In the genomic region with DNA sequence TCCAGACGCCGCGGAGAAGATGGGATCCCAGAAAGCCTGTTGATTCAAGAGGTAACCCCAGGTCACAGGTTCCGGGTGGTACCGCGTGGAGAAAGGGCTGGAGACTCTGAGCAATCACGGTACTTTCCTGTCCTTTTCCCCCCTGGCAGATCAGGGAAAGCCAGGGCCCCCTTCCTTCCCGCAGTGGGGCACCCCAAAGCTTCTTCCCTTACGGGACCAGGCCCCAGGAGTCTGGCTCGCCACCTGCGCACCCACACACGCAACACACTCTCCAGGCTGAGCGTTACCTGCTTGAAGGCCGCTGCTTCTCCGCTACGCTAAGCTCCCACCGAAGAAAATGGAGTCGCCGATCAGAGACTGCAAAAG, we compare ENCODE assay signal across 8 mouse cellular contexts. TPM values are rescaled to one million over a fixed set of nuclear protein-coding genes. Genes with fewer than 3 reads are reported as not detected.
DNase-seq lines count a peak whose midpoint lies in the region; ATAC-seq and TF ChIP-seq lines count a peak whose summit lies in the region.

No protein-coding gene starts in this region.

- under 1% methylated on average over 19 of the region's 19 CpGs for WGBS in liver, adult 2 months
- under 1% methylated on average over 19 of the region's 19 CpGs for WGBS in embryonic facial prominence, embryonic 11.5 days
- WGBS in intestine, embryonic 15.5 days, result under 1% methylated on average over 19 of the region's 19 CpGs

- DNase-seq in liver, adult 2 months (ENCODE audit: extremely low read depth, low read depth, low spot score), result no peak
- DNase-seq in liver, result no peak
- DNase-seq in embryonic facial prominence, embryonic 11.5 days (ENCODE audit: low spot score), result peak; percentile 3
- no peak for DNase-seq in layer of hippocampus, adult 18-20 months (ENCODE audit: low spot score in 2 of 2)
- no peak for DNase-seq in urinary bladder, postnatal 25 days (ENCODE audit: low spot score)
- no peak for DNase-seq in left cerebral cortex, postnatal 10 days (ENCODE audit: extremely low spot score in 1 of 2, low spot score in 2 of 2)

- no peak for TF ChIP-seq CTCF in liver, adult 2 months (IDR thresholded peaks at IDR 0.05; ENCODE audit: low read depth, low read length)

- peak overlapping the region; percentile 85 for H3K9ac ChIP-seq in liver, adult 2 months (ENCODE audit: low read depth, low read length)
- peak overlapping the region; percentile 80 for H3K9ac ChIP-seq in embryonic facial prominence, embryonic 11.5 days (replicated peaks; ENCODE audit: low read length)
- peak overlapping the region; percentile 93 for H3K9ac ChIP-seq in intestine, embryonic 15.5 days

- H3ac ChIP-seq in myocyte (ENCODE audit: control insufficient read depth, insufficient read length), result peak overlapping the region; percentile 72

- peak overlapping the region; percentile 48 for H3K27ac ChIP-seq in liver, adult 2 months (replicated peaks; ENCODE audit: insufficient read depth, low read depth, low read length)
- peak overlapping the region; percentile 64 for H3K27ac ChIP-seq in embryonic facial prominence, embryonic 11.5 days (replicated peaks; ENCODE audit: low read depth, low read length)
- H3K27ac ChIP-seq in intestine, embryonic 15.5 days, result peak overlapping the region; percentile 96

- H3K27me3 ChIP-seq in liver, adult 2 months (ENCODE audit: control insufficient read depth, insufficient read depth, low read length), result no peaks in the 10 kb centered on the region
- no peaks in the 10 kb centered on the region for H3K27me3 ChIP-seq in embryonic facial prominence, embryonic 11.5 days (ENCODE audit: control insufficient read depth, insufficient read depth, low read length)
- no peaks in the 10 kb centered on the region for H3K27me3 ChIP-seq in intestine, embryonic 15.5 days (replicated peaks)
- H3K27me3 ChIP-seq in myocyte (ENCODE audit: control insufficient read depth, insufficient read depth, insufficient read length), result no peaks in the 10 kb centered on the region

- no peaks in the 10 kb centered on the region for H3K9me3 ChIP-seq in embryonic facial prominence, embryonic 11.5 days (replicated peaks; ENCODE audit: control insufficient read depth, low read length)
- H3K9me3 ChIP-seq in intestine, embryonic 15.5 days, result no peaks in the 10 kb centered on the region

- H3K79me2 ChIP-seq in liver, adult 2 months (ENCODE audit: control insufficient read depth, insufficient read depth, low read length), result peaks cover 33% of the 10 kb centered on the region
- H3K79me2 ChIP-seq in myocyte (ENCODE audit: control insufficient read depth, insufficient read depth), result peaks cover 92% of the 10 kb centered on the region

- H3K4me3 ChIP-seq in liver, adult 2 months (ENCODE audit: insufficient read depth, low read depth, low read length), result peak overlapping the region; percentile 88
- peak overlapping the region; percentile 65 for H3K4me3 ChIP-seq in embryonic facial prominence, embryonic 11.5 days (ENCODE audit: low read depth, low read length)
- peak overlapping the region; percentile 92 for H3K4me3 ChIP-seq in intestine, embryonic 15.5 days (replicated peaks)
- H3K4me3 ChIP-seq in myocyte, result peak overlapping the region; percentile 97

- intact Hi-C loops in left cerebral cortex, postnatal 10 days (cut with DNase I), result no loop called here

- peaks cover 14% of the 10 kb centered on the region for H3K4me1 ChIP-seq in liver, adult 2 months (ENCODE audit: control insufficient read depth, insufficient read depth, low read length)
- H3K4me1 ChIP-seq in embryonic facial prominence, embryonic 11.5 days (ENCODE audit: control insufficient read depth, insufficient read depth, low read length), result no peaks in the 10 kb centered on the region; the same call in 1 of the 2 replicates
- peaks cover 19% of the 10 kb centered on the region for H3K4me1 ChIP-seq in intestine, embryonic 15.5 days (replicated peaks)

- H3K4me2 ChIP-seq in embryonic facial prominence, embryonic 11.5 days (ENCODE audit: low read depth, low read length), result peak overlapping the region; percentile 62
- H3K4me2 ChIP-seq in intestine, embryonic 15.5 days (replicated peaks), result peak overlapping the region; percentile 71
- peak overlapping the region; percentile 74 for H3K4me2 ChIP-seq in myocyte (ENCODE audit: low read depth)

- H3K36me3 ChIP-seq in liver, adult 2 months (ENCODE audit: control insufficient read depth, insufficient read depth, low read length), result peaks cover 3% of the 10 kb centered on the region; the same call in 1 of the 2 replicates
- H3K36me3 ChIP-seq in embryonic facial prominence, embryonic 11.5 days (replicated peaks; ENCODE audit: control insufficient read depth, insufficient read depth, low read depth, low read length), result no peaks in the 10 kb centered on the region
- peaks cover 3% of the 10 kb centered on the region for H3K36me3 ChIP-seq in intestine, embryonic 15.5 days
- H3K36me3 ChIP-seq in myocyte (ENCODE audit: control insufficient read depth, insufficient read depth), result no peaks in the 10 kb centered on the region

- TF ChIP-seq POLR2A in liver, adult 2 months (IDR thresholded peaks at IDR 0.05; ENCODE audit: extremely low read depth, insufficient read depth, low read length), result no peak
- no peak for TF ChIP-seq POLR2A in myocyte (IDR thresholded peaks at IDR 0.05; ENCODE audit: insufficient read length, low read depth)

- ATAC-seq in embryonic facial prominence, embryonic 11.5 days (replicated peaks; ENCODE audit: insufficient number of reproducible peaks, low FRiP score, low TSS enrichment, low read depth), result no peak
- no peak for ATAC-seq in intestine, embryonic 15.5 days

TF ChIP-seq in myocyte, 11 proteins besides CTCF, POLR2A, EP300 and RAD21:
- TF ChIP-seq MAX (IDR thresholded peaks at IDR 0.05; ENCODE audit: low read depth) (no peak), MYOD1 (IDR thresholded peaks at IDR 0.05; ENCODE audit: control insufficient read depth in 1 of 3, insufficient read length in 2 of 3, low read depth in 2 of 3) (peak in 1 of 3 experiments; percentile 1)

RNA-seq across cellular contexts. Expression of a gene that starts 0.3 kb away (rescaled TPM):
- total RNA-seq in liver, adult 2 months (2014; rRNA removed), result 45.5 and 48.1 TPM in 2 replicates
- 63.9 and 70.1 TPM in 2 replicates for polyA plus RNA-seq in liver, adult 2 months (2012; rRNA removed)
- polyA plus RNA-seq in embryonic facial prominence, embryonic 11.5 days (2014; fragmentation: Nextera tagmentation; extraction: Ambion mirVana), result 47.3 and 55.6 TPM in 2 replicates
- polyA plus RNA-seq in intestine, embryonic 15.5 days (2015; fragmentation: Nextera tagmentation; extraction: Ambion mirVana), result 70.2 and 79.0 TPM in 2 replicates
- 98.6 TPM for polyA plus RNA-seq in myocyte (2012; fragmentation: generic; extraction: Trizol)
- total RNA-seq in layer of hippocampus, adult 18-20 months (2021), result 10 to 100 TPM; 65.5 to 71.2 TPM
- 10 to 100 TPM; 60.5 to 65.2 TPM for total RNA-seq in left cerebral cortex, postnatal 10 days (2021)

RNA-seq across cellular contexts. Expression of a gene that starts 0.5 kb away (rescaled TPM):
- total RNA-seq in liver, adult 2 months (2014; rRNA removed), result 11.0 and 13.0 TPM in 2 replicates
- polyA plus RNA-seq in liver, adult 2 months (2012; rRNA removed), result 8.0 and 8.9 TPM in 2 replicates
- polyA plus RNA-seq in embryonic facial prominence, embryonic 11.5 days (2014; fragmentation: Nextera tagmentation; extraction: Ambion mirVana), result 24.9 and 27.4 TPM in 2 replicates
- polyA plus RNA-seq in intestine, embryonic 15.5 days (2015; fragmentation: Nextera tagmentation; extraction: Ambion mirVana), result 21.0 and 22.7 TPM in 2 replicates
- 42.3 TPM for polyA plus RNA-seq in myocyte (2012; fragmentation: generic; extraction: Trizol)
- 100 to 1,000 TPM; 123 to 126 TPM for total RNA-seq in layer of hippocampus, adult 18-20 months (2021)
- 10 to 100 TPM; 86.3 to 87.6 TPM for total RNA-seq in left cerebral cortex, postnatal 10 days (2021)

RNA-seq across cellular contexts. Expression of a gene that starts 16.3 kb away (rescaled TPM):
- 66.7 and 68.6 TPM in 2 replicates for total RNA-seq in liver, adult 2 months (2014; rRNA removed)
- polyA plus RNA-seq in liver, adult 2 months (2012; rRNA removed), result 42.5 and 43.6 TPM in 2 replicates
- 59.7 and 66.9 TPM in 2 replicates for polyA plus RNA-seq in embryonic facial prominence, embryonic 11.5 days (2014; fragmentation: Nextera tagmentation; extraction: Ambion mirVana)
- 68.6 and 71.1 TPM in 2 replicates for polyA plus RNA-seq in intestine, embryonic 15.5 days (2015; fragmentation: Nextera tagmentation; extraction: Ambion mirVana)
- polyA plus RNA-seq in myocyte (2012; fragmentation: generic; extraction: Trizol), result 65.8 TPM
- 100 to 1,000 TPM; 183 to 188 TPM for total RNA-seq in layer of hippocampus, adult 18-20 months (2021)
- total RNA-seq in left cerebral cortex, postnatal 10 days (2021), result 100 to 1,000 TPM; 161 to 169 TPM

RNA-seq across cellular contexts. Expression of a gene that starts 45.4 kb away (rescaled TPM):
- total RNA-seq in liver, adult 2 months (2014; rRNA removed), result 0.18 and 0.27 TPM in 2 replicates
- polyA plus RNA-seq in liver, adult 2 months (2012; rRNA removed), result 0.11 and 0.13 TPM in 2 replicates
- polyA plus RNA-seq in embryonic facial prominence, embryonic 11.5 days (2014; fragmentation: Nextera tagmentation; extraction: Ambion mirVana), result 0.11 TPM in 1 of 2 replicates, not detected in the other
- 0.16 and 0.33 TPM in 2 replicates for polyA plus RNA-seq in intestine, embryonic 15.5 days (2015; fragmentation: Nextera tagmentation; extraction: Ambion mirVana)
- polyA plus RNA-seq in myocyte (2012; fragmentation: generic; extraction: Trizol), result 0.20 TPM
- total RNA-seq in layer of hippocampus, adult 18-20 months (2021), result 1 to 10 TPM; 7.4 TPM
- total RNA-seq in left cerebral cortex, postnatal 10 days (2021), result 1 to 10 TPM; 1.6 TPM

RNA-seq across cellular contexts. Expression of a gene that starts 52.1 kb away (rescaled TPM):
- 0.55 and 0.60 TPM in 2 replicates for total RNA-seq in liver, adult 2 months (2014; rRNA removed)
- 0.24 and 0.35 TPM in 2 replicates for polyA plus RNA-seq in liver, adult 2 months (2012; rRNA removed)
- 1.2 and 1.7 TPM in 2 replicates for polyA plus RNA-seq in embryonic facial prominence, embryonic 11.5 days (2014; fragmentation: Nextera tagmentation; extraction: Ambion mirVana)
- 2.6 and 3.1 TPM in 2 replicates for polyA plus RNA-seq in intestine, embryonic 15.5 days (2015; fragmentation: Nextera tagmentation; extraction: Ambion mirVana)
- polyA plus RNA-seq in myocyte (2012; fragmentation: generic; extraction: Trizol), result 0.14 TPM
- total RNA-seq in layer of hippocampus, adult 18-20 months (2021), result 1 to 10 TPM; 3.4 to 4.4 TPM
- total RNA-seq in left cerebral cortex, postnatal 10 days (2021), result 1 to 10 TPM; 3.6 to 4.7 TPM
